Mouse (Mus musculus) liver, adult (tissue): Measurements from ENCODE around the gene Gstm2.

Source experiments
- GATA4 ChIP-seq: IDR thresholded peaks from 2 replicates; pipeline ENCODE4 v1.6.1; 2014; ENCODE audit warnings: mild to moderate bottlenecking, low read length; ENCODE audit not compliant: insufficient replicate concordance

The Gstm2 gene

DNA sequence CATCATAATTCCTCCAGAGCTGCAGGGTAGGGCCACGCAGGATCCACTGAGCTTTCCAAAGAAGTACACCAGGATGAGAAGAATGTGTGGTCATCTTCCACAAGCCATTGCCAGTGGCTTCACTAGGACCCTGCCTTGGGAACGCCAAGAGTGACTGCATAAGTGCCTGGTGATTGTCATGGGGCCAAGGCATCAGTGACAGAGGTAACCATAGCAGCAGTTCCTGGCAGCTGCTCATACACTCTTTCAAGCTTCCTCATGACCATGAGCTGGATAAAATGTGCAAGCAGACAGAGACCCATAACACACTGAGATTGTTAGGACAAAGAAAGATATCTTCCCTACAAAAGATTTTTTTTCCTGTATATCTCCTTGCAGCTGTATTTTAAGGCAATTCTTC is 24.0 kb upstream of the Gstm2 start:
- no peak for TF ChIP-seq GATA4

DNA sequence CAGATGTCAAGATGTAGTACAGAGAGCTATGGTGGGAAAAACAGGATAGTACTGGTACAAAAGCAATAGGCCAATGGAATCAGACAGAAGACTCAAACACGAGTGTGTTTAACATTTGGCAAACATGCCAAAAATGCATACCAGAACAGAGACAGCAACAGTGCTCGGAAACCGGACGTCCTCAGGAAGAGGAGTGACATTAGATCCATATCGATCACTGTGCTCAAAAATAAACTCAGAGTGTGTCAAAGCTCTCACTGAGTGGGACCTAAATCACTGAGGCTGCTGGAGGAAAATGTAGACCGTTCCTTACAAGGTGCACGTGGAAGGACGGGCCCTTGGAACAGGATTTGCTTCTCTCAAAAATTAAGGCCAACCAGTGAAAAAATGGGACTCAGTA is 15.8 kb upstream of the Gstm2 start:
- peak; percentile 31; the same call in 1 of the 2 replicates for TF ChIP-seq GATA4

DNA sequence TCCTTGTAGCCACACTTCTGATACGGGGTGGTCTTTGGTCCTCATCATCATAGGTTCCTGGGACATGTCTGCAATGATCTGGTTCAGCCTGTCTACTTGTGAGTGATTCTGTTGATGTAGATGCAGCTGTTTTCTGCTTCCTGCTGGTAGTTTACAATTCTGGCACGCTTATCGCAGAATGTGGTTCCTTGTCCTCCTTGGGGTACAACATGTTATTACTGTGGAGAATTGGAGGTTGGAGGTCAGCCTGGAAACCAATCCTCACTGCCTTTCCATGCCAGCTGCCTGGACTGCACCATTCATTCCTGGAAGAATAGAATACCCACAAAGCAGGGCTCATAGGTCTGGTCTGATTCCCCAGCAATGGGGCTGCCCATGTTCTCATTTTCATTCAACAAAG is 13.2 kb upstream of the Gstm2 start:
- TF ChIP-seq GATA4, result peak; percentile 45; the same call in 1 of the 2 replicates

DNA sequence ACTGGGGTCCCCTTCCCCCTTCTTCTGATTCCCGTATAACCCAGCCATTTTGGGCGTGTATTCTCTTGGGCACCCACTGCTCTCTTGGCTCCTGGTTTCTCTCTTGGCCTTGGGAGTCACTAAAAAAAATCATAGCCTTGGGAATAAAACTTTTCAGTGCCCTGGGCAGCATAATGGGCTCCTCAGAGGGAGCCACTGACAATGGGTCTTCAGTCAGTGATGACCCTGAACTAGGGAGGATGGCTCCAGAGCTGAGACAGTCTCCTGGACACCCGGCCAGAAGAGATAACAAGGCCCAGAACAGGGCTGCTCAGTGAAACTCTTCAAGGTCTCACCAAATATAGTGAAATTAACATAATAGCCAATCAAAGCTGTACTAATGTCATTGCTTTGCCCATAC is 12.3 kb upstream of the Gstm2 start:
- no peak for TF ChIP-seq GATA4

DNA sequence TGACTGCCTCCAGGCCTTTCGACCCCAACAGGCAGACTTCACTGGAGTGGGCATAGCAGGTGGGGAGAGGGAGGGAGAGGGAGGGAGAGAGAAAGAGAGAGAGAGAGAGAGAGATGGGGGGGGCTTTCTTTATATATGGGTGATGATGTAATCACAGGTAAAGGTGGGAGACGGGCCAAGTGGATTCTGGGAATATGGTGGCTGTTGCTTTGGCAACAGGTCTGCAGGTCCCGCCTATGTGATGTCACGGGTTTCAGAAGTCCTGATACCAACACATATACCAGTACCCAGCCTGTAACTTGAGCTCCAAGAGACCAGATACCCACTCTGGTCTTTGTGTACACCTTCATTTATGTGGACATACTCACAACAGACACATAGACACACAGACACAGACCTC is 10.3 kb upstream of the Gstm2 start:
- TF ChIP-seq GATA4, result no peak

DNA sequence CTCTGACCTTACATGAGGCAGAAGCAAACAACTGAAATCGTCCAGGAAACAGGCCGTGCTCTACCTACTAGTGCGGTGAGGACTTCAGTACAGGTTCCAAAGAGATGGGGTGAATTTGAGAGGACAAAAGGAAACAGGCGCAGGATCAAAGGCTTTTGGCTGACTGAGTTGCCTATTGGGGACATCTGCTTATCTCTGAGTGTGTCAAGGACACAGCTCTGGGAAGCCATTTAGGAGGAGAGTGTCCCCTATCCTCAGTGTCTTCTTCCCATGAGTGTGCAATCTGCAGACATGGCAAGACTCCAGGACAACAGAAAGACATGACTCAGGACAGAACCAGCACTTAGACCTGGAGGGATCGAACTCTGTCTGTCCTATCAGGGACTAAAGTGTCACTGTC is 1.8 kb downstream of the Gstm2 start:
- peak; percentile 72; the same call in 1 of the 2 replicates for TF ChIP-seq GATA4

DNA sequence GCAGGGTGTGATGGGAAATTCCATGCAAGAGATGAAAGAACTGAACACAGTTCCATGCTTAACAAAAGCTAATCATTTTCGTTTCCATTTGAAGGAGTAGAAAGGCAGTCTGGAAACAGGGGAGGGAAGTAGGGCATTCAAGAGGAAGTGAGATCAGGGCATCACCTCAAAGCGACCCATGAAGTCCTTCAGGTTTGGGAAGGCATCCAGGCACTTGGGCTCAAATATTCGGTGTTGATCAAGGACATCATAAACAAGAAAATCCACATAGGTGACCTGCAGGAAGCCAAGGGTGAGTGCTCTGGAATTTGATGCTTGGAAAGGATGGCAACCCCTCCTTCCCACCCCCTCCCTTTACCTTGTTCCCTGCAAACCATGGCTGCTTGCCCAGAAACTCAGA is 2.5 kb downstream of the Gstm2 start:
- TF ChIP-seq GATA4, result no peak

DNA sequence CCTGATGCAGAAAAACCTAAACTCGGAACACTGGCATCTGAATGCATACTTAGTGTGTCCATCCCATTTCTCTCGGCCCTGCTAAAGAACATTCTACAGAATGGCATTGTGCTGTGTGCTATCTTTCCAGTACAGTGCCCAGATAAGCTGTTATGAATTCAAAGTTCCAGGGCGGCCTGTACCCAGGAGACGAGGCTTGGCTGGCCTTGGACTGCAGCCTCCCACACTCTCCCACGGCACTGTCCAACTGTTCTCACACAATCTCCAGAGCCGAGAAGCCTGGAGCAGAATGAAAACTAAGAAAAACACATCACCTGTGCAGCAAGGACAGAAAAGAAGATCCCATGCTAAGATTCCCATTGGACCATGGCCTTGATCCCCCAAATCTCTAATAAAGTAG is 3.5 kb downstream of the Gstm2 start:
- no peak for TF ChIP-seq GATA4

DNA sequence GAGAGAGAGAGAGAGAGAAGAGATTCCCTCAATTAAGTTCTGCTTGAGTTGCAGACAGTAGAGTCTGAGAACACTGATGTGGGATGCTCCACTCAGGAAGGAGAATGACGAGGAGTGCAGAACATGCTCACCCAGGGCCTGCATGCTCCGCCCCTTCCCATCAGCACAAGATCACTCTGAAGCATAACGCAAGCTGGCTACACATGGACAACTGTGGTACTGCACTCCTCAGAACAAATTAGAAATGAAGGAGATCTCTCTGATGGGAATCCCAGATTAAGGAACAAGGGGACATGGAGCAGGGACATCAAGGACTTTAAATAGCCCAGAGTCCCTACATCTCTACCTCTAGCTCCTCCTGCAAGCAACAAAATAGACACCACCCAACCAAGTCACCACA is 5.0 kb downstream of the Gstm2 start:
- TF ChIP-seq GATA4, result no peak

DNA sequence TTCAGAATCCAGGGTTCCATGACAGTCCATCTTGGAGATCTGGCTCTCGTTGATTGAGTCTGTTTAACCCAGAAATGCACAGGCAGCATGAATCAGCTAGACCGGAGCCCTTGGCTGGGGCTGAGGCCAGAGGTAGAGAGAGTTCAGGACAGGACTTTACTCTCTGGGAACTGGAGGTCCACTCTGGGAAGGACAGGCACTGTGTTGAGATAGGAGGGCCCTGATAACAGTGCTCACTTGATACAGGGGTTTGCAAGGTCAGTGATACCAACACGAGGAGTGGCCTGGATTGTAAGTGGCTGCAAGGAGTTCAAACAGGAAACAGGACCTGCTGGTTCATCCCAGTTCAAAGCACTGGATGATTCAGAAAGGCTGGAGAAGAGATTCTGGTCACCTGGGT is 8.6 kb downstream of the Gstm2 start:
- no peak for TF ChIP-seq GATA4

DNA sequence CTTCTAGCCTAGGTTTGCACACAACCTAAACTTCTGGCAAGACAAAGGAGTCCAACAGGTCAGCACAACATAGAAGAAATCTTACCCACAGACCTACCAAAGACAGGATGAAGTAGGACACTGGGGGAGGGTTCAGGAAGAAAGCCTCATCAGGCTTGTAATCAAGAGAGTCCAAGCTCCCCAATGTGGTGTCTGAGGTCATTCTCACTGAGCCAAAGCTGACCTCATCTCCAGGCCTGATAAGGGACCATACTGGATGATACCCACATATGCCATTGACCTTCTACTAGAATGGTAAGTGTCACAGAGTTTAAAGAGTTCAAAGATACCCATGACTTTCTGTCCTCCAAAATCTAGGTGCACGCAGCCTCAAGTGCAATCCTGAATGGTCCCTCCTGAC is 12.0 kb downstream of the Gstm2 start:
- peak; percentile 90 for TF ChIP-seq GATA4

DNA sequence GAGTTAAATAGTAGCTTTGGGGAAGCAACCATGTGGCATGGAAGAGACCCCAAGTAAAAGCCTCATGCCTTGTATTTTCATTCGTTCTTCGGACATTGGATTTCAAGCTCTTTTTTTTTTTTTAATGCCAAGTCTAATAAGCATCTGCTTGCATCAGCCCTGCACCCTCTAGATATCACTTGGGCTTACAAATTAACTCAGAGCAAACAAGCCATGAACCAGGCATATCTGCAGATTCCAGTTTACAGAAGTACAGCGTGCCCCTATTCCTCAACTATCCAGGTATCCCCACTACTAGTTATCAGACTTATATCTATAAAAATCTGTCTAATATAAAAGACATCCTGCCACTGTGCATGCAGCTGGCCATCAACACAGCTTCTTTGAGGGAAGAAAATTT is 14.2 kb downstream of the Gstm2 start:
- TF ChIP-seq GATA4, result peak; percentile 61; the same call in 1 of the 2 replicates

DNA sequence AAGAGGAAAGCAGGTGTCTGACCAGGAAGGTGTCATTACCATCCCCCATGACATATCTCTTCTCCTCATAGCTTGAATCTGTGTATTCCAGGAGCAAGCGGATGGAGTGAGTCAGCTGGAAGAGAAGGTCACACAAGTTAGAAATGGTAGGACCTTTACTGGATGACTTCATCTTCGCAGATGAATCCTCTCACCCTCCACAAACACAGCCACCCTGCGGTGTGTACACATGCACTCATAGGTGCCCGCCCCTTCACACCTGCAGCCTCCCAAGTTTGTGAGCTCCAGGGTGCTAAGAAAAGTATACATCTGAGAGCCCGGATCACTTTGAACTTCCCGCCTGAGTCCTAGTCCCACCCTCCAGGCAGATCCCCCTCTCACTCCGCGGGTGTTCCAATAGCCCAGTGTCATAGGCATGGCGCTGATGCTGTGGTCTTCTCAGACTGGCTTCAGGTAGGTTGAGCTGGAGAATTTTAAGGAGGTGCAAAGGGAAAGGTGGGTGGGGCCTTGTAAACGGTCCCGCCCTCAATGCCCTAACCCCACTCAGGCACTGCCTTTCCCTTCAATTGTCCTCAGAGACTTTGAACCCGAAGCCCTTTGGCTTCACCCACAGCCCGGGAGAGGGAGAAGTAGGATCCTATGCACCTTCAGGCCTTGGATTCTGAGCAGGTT is 17.4 kb downstream of the Gstm2 start, which contains the start of gene Gstm3:
TSS of gene Gstm3 (minus strand) at position 560 of the 672 bp plus-strand sequence.
- TF ChIP-seq GATA4, result no peak

DNA sequence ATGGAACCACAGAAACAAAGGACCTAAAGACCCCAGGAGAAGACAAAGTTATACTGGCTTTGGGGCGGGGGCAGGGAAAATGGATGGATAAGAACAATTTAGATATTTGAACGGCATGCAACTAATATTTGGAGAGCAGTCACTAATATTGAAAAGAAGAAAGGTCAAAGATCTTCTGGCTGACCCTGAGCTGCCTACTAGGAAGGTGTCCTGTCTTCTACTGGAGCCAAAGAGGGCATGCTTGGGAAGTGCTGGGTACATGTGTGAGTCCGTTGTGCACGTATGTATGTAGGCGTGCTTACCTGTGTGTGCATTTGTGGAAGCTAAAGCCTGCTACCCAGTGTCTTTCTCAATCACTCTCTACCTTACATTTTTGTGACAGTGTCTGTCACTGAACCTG is 19.6 kb downstream of the Gstm2 start:
- no peak for TF ChIP-seq GATA4

DNA sequence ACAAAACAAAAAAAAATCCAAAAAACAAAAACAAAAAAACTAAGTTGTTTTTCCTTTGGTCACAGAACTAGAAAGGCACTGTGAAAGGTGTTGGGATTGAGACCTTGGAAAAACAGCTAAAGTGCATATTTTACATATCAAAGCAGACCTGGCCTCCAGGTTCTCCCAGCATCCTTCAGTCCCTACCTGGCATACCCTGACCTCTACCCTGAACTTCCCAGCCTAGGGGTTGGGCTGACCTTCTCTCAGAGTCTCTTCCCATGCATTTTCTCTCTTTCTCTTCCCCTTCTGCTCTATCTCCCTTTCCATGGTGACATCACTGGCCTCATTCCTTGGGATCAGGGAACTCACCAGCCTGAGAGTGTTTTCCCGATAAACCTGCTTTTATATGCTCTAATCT is 20.7 kb downstream of the Gstm2 start:
- TF ChIP-seq GATA4, result no peak

DNA sequence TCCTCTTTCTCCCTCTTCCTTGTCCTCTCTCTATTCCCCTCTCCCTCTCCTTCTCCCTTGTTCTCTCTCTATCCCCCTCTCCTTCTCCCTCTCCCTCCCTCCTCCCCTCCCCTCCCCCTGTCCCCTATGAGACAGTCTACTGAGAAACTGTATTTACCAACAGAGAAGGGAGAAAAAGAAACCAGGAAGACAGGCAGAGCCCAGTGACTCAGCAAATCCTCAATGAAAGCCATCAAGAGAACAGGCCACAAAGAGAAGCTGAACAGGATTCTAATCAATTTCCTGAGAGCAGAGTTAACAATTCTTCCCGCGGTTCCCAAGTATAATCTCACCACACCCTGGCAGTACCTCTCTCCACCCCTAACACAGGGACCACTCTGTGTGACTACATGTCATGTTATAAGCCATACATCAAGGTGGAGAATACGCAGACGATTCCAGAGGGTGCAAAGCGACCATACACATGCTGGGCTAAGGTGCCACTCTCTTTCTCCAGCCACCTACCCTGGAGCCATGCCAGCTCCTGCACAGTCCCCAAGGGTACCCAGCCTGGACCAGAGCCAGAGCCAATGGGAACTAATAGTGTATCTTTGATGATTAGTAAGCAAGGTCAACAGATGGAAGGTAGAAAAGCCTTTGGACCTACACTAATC is 21.5 kb downstream of the Gstm2 start:
- TF ChIP-seq GATA4, result no peak

DNA sequence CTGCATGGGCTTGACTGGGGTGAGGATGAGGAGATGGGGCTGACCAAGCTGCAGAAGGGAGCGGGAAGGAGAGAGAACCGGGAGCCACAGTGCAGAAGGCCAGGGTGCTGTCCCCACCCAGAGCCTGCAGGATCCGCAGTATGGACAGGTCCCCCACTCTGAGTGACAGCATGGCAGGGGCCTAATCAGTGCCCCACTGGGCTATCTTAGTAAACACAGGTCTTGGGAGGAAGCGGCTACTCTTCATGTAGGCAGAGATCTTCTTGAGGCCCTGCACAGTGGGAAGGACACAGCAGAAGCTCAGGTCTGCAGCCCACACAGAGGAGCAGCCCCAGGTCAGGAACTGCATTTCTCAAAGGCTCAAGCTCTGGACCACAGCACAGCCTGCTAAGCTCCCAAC is 22.2 kb downstream of the Gstm2 start:
- no peak for TF ChIP-seq GATA4
